Mouse (Mus musculus) v-Abl transformed pro-B cells (cell line): ENCODE data around the gene Tmco4.

Experiments
- in situ Hi-C, 2 experiments: fragments of 400-800 bp; cut with MboI; formaldehyde crosslinking; loops; one replicate each; pipeline ENCODE4 v1.15.1; 2025; ENCODE audit not compliant: unreplicated experiment in 2 of 2

The Tmco4 gene

DNA sequence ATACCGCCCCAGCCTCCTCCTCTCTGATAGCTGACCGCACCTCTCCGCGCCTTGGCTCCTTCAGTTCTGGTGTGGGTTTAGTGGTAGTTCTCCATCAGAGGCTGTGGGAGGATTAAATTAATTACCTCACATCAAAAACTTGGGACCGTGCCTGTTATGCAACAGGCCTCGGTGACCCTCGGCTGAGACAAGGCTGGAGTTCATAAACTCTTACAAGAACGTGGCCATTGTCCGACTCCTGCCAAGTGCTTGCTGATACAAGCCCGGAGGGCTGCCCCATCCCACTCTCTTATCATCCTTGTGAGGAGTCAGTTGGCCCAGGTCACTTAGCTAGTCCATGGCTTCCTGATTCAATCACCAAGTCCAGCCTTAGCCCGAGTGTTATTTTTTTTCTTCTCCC is 40.6 kb downstream of the Tmco4 start:
- in situ Hi-C loops = no loop called here

DNA sequence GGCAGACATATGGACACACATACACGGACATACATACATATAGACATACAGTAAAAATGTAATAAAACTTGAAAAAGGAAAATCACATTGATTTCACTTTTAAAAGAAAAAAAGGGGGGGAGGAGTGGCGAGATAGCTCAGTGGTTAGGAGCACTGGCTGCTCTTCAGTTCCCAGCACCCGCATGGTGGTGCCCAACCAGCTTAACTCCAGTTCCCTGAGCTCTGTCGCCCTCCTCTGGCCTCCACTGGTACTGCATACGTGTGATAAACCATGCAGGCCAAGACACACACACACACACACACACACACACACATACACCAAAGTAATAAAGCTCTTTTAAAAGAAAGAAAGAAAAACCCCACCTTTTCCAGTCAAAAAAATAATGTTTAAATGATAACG is 42.1 kb downstream of the Tmco4 start:
- in situ Hi-C loops = no loop called here

DNA sequence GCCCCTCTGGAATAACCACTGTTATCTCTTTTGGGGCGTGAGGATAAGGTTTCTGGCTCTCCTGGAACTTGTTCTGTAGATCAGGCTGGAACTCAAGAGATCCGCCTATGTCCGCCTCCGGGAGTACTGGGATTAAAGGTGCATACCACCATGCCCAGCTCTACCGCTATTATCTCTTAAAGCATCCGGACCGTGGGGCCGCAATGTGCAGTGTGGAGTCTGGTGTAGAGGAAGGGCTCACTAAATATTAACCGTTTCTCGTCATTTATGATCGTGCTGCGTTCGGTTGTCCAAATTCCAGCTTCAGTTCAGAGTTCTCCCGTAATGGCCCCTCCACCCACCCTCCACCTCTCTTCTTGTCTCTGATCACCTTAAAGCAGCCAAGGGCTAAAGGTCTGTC is 45.7 kb downstream of the Tmco4 start:
- in situ Hi-C loops = no loop called here

DNA sequence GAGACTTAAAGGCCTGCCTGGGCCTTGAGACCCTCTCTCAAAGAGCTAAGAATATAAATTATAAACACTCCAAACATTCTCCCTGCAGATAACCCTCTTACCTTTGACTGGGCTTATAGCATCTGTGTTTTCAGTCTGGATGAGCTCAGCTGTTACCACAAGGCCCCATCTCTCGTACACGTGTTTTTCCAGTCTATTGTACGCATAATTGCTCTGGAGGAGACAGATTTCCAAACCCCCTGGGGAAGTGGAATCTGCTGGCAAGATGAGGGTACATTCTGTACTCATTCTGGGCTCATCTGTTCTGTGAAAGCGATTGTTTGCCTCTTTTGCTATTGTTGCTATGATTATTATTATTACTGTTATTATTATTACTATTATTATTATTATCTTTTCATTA is 46.3 kb downstream of the Tmco4 start:
- in situ Hi-C loops = no loop called here

DNA sequence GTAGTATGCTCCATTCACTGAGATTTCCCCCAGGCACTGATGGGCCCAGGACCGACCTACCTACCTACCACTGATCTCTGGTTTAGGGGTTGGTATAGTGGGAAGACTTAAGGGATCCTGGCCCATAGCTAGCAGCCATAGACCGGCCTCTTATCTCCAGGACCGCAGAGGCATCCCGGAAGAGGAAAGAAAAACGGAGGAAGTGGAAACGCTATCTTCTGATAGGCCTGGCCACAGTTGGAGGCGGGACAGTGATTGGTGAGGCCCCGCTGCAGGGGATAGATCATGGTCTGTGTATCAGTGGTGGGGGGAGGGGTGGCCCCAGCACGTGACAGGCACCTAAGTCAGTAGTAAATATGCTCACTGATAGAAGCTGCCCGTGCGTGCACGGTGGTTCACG is 46.7 kb downstream of the Tmco4 start:
- in situ Hi-C loops = no loop called here

DNA sequence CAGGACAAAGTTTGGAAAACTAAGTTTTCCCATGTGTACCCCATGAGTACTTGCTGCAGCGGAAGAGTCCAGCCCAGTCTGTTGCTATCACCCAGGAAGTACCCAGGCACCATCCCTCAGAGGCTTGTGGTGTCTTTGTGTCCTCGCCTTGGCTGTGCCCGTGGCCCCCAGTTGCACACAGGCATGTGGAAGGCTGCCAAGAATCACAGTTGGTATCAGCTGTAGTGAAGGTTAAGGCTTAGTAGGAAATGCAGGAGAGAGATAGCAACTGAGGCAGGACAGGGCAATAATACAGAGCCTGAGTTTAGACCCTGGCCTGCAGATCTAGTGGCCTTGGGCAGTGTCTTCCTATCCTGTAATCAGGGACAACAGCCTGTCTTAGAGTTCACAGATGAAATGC is 47.7 kb downstream of the Tmco4 start:
- in situ Hi-C loops = no loop called here

DNA sequence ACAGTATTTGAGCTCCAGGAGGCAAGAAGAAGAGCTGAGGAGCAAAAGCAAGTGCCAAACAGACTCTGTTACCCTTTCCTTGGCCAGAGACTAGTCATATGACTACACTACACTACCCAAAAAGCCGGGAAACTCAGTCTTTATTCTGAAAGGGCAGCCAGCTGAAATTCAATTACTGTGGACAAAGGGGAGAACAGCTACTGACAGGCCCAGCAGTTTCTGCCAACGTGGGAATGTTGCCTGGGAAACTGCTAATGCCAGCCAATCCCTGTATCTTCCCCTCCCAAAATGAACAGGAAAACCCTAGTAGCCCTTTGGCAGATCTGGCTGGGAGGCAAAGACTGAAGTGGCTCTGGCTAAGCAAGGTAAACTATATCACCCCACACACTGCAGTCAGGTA is 51.7 kb downstream of the Tmco4 start:
- in situ Hi-C loops = no loop called here

DNA sequence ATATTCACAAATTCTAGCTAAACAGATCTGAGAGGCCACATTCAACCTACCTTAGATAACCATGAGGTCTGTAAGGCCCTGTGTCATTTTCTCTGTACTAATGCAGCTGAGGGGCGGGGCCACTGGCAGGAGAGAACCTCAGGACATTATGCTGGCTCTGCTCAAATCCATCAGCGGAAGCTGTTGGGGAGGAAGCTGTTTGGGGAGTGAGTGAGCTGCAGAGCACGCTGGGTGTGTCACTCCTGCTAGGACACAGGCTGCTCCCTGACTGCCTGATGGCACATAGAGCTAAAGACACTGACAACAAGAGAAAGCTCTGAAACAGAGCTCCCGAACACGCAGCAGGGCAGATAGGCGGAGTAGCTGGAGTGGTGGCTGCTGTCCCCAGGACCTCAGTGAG is 58.0 kb downstream of the Tmco4 start:
- in situ Hi-C loops = no loop called here

DNA sequence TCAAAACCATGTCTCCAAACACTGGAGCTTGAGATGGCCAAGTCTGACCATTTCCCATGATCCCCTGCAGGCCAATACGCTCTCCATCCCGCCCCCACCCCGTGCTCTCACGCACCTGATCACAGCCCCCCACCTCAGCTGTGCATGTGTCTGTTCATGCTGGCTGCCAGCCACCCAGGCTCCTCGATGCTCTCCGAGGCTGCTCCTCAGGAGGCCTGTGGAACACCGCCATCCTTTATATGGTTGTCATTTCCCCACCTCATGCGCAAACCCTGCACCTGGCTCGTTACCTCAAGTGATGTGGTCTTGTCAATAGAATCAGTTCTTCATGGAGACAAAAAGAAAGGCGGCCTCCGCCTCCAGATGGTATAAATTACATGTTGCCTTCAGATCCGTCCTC is 59.8 kb downstream of the Tmco4 start:
- in situ Hi-C loops = no loop called here

DNA sequence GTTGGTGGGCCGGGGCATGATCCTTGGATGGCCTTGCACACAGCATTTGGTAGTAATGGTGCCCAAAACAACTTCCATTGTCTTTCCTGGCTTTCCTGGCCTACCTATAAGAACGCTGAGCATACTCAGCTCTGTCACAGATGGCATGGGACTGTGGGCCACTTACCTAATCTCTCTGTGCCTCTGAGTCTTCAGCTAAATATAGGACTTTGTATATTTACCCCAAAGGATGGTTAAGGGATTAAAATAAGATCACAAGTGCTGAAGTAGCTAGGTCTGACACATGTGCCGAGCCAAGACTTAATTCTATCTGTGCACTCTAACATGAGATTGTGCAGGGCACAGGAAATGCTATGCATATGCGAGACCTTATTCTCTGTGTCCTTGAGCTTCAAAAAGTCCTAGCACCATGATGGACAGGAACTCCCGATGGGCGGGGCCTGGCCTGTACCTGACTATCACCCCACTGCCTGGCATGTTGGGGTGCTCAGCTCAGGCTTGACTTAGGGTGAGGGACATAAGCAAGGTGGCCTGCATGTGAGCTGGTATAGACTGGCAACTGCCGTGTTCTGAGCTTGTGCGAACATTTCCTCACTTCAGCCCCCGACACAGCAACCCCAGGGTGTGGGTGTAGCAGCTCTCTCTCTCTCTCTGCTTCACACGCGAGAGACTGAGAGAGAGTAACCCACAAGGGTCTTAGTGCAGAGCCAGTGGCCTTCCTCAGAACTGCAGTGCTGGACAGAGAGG is 60.7 kb downstream of the Tmco4 start:
- in situ Hi-C loops = no loop called here

DNA sequence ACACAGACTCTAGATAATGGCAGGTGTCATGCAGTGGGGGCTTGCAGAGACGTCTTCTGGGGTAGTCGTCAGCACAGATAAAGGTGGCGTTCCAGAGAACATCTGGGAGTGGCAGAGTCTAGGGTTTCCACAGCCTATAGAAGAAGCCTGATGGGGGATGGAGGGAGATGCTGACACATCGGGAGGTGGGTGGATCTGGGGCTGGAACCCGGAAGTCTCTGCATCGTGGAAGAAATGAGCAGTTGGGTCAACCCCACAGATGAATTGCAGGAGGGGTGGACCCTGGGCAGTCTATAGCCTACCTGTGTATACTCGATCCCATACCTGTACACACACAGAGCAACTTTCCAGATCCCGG is 61.3 kb downstream of the Tmco4 start:
- in situ Hi-C loops = no loop called here

DNA sequence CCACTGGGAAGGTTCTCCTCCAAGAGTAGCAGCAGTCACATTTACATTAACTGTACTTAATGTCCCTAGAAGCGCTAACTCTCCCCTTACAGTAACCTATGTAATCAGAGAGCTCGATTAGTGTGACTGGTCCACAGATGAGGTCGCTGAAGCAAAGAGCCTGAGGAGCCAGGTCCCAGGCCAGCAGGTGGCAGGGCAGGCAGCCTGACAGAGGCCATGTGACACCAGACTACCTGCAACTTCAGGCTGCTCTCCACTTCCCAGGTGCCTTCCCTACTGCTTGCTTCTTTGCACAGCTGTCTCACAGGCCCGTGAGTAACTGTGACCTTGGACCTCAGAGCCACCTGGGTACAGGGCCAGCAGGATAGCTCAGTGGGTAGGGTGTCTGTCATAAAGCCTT is 61.9 kb downstream of the Tmco4 start:
- in situ Hi-C loops = no loop called here

DNA sequence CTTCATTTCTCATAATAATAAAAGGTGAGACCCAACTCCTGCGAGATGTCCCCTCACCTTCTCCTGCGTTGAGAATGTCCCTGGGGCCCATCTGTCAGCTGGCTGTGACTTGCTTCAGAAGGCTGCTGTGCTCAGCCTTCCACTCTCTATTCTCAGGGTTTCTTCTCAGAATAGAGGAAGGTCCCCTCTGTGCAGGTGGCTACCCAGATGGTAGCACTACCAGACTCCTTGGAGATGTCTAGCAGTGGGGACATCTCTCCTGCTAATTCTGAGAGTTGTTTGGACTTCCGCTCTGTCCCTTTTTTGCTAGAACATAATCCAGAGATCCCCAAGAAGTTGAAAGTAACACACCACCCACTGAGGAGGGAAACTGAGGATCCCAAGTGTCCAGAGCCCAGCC is 62.3 kb downstream of the Tmco4 start:
- in situ Hi-C loops = no loop called here

DNA sequence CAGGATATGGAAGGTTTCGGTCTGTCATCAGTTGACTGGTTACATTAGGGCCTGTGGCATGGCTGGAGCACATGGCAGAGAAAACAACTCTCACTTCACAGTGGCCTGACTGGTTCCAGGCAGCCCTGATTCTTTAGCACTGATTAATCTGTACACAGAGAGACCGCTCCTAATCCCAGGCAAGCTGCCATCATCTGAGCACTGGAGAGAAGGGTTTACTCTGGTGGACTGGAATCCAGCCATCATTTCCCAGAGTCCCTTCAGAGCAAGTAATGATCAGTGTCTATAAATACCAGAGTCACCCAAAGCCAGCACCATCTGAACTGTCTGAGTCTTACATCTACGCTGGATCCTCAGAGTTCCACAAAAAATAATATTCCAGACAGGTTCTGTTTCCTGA is 63.1 kb downstream of the Tmco4 start:
- in situ Hi-C loops = no loop called here

DNA sequence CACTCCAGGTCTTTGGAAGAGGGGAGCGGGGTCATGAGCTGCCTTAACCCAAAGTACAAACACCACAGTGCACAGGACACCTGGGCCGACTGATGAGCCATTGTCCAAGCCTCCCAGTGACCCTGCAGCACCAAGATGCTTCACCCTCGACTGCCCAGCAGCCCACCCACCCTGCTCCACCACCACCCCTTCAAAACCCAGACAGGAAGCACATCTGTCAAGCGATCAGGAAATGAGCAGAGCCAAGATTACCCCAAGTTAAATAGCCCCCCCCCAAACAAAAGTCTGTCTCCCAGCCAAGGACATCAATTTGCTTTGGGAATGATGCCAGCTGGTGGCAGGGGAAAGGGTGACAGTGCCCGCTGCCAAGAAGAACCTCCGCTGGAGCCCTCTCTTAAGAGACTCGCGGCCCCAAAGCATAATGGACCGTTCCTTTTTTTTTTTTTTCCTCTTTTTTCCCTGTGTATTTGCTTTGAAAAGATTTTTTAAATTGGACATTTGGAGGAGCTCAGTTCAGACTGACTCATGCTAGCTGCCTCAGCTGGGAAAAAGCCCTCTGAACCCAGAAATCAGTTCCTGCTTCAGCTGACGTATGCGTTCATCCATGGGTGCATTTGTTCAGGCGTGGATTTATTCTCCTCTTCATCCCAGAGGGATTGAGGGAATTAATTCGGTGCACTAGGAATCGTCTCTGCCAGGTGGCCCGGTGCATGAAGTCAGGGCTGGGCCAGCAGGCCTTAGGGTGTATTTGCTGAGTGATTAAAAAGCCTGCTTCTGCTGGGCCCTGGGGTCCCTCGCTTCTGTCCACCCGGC is 65.3 kb downstream of the Tmco4 start:
- in situ Hi-C loops = no loop called here

DNA sequence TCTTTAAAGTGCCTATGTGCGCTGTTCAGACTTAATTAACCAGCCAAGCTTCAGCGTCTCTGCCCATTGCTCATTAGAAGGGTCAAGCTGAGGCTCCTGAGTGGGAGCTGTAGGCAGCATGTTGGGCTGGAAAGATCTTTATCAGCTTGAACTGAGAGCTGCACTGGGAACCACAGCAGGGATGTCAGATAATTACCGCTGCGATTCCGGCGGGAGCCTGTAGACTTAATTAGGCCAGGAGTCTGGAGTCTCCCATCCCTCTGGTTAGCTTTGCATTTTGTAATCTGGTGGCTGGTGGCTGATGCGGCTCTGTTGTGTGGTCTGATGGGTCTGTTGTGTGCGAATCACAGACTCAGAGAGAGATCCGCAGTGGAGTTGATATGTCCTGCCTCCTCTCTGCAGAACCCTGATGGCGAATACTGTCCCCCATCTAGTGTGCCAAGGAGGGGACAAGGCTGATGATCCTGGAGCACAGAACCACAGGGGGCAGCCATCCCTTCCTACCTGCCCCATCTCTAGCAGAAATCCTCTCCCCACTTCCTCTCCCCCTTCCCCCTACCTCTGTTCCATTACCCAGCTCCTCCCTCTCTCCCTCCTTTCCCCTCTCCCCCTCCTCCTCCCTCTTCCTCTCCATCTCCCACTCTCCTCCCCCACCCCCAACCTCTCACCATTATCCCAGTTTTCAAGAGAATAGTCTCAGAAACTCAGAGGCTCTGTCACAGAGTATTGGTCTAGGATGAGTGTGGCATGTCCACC is 67.6 kb downstream of the Tmco4 start:
- in situ Hi-C loops = no loop called here

DNA sequence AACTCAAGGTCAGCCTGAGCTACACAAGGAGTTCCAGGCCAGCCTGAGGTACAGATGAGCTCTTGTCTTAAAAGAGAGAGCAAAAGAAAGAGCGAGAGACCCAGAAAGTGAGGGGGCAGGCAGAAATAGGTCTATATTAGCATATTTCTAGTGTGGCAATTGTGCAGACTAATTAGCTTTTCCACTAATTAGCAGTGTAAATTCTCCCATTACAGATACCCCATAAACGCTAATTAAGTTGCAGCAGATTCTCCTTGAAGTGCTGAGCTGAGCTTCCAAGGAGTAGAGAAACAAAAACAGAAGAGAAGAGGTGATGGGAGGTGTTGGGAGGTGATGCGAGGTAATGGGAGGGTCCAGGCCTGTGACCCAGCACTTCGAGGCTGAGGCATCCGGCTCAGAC is 69.9 kb downstream of the Tmco4 start:
- in situ Hi-C loops = no loop called here

DNA sequence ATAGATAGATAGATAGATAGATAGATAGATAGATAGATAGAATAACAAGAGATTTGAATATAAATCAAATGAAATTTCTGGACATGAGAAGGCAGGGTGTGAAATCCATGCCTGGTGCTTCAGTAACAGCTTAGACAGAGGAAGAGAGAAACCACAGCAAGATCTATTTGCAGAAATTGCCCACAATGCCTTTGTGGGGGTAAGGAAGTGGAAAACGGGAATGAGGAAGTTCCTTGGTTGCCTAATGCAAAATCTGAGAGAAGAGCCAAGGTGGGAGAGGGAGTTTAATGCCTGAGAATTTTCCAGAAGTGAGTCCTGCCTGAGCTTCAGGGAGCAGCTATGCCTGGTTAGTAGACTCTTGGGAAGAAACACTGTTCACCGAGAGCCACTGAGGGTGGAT is 70.9 kb downstream of the Tmco4 start:
- in situ Hi-C loops = no loop called here

DNA sequence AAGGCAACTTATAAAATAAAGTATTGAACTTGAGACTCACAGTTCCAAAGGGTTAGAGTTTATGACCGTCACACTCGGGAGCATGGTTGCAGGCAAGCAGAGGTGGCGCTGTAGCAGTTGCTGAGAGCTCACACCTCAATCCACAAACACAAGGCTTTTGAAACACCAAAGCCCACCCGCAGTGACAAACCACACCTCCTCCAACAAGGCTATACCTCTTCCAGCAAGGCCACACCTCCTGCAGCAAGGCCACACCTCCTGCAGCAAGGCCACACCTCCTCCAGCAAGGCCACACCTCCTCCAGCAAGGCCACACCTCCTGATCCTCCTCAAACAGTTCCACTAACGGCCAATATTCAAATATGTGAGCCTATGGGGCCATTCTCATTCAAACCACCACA is 71.9 kb downstream of the Tmco4 start:
- in situ Hi-C loops = no loop called here

DNA sequence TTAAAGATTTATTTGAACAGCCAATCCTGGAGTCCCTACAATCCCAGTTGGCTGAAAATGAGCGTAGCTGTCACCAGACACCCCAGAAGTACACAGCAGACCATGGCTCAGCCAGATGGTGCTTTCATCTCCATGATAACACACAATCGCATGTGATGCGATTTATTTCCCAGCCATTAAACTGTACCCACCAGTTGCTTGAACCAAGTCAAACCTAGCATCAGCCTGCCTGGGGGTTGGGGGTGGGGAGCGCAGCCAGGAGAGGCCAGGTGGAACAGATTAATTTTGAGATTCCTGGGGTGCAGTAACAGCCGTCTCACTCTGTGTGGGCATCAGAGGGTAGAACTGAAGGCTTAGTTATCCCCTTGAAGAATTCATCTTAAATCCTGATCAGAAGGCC is 73.7 kb downstream of the Tmco4 start:
- in situ Hi-C loops = no loop called here

DNA sequence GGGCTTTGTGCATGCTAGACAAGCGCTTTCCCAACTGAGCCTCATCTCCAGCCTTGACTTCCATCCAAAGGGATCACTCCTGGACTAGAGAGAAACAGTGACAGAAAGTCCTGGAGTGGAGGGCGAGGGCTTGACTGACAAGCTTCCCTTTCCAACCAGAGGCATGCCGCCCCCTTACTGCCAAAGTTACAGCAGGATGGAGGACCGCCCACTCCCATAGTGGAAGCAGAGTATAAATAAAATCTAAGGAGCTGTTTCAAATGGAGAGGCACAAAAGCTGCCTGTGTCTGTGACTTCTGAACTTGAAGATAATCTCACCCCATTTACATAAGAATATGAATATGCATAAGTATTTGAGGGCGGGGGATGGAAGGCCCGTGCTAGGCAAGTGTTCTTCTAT is 75.8 kb downstream of the Tmco4 start:
- in situ Hi-C loops = no loop called here

DNA sequence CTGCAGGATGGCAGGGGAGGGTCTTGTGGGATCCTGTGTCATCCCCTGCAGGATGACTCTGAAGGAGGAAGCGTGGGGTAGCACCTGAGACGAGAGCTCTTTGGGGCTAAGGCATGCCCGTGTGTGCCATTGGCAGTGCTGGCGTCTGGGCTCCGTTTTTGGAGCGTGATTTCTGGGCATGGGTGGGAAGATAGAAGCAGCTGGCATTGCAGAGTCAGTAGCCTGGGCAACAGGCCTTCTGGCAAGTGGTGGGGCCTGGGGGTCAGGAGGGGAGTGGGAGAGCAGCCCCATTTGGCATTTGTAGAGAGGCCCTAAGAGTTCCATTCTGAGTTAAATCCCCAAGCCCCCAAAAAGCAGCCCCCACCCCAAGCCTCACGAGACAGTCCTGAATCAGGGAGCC is 80.1 kb downstream of the Tmco4 start:
- in situ Hi-C loops = no loop called here
